Mouse (Mus musculus): ENCODE measurements at regions not wholly inside any gene's neighbourhood (a gene's known extent, or its start where the extent isn't known, plus 50 kb on each side); places are given as distances from the start of the nearest gene placed in this dataset.
A peak's percentile ranks its signal among the peaks of the same experiment; 100 is the strongest.

DNA sequence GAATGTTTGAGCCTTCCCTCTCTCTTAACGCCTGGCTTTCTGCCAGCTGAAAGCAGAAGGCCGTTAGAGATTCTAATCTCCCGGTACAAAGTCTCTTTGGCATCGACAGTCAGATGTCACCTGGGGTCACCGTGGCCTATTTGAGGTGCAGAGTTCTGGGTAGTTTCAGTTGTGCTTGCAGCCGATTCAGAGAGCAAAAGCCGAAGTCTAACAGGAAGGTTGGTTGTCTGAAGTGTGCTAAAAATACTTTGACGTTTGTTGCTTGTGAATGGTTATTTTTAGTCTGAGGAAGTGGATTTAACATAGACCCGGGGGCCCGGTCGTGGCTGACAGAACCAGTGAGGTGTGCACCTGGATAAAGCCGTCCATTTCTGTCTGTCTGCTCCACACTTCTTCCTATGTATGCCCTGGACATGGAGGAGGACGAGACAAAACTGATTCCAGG is 281.2 kb downstream of the Cd83 start:
- H3K27ac ChIP-seq (ENCODE audit: low read length): peak overlapping the region; percentile 50
- 0 out of 2 replicates have a peak overlapping the region, but pooled peaks have one; percentile 21 for H3K4me2 ChIP-seq (ENCODE audit: low read depth, low read length)
- ATAC-seq: peak; percentile 88
- H3K9ac ChIP-seq (ENCODE audit: low read depth, low read length): no peak overlapping the region
- no peaks in the 10 kb centered on the region for H3K36me3 ChIP-seq (ENCODE audit: control insufficient read depth, insufficient read depth, low read length)
- no peak overlapping the region for H3K4me3 ChIP-seq (ENCODE audit: low read length)
- H3K27me3 ChIP-seq (replicated peaks; ENCODE audit: control insufficient read depth, insufficient read depth, low read length): no peaks in the 10 kb centered on the region
- peaks cover 15% of the 10 kb centered on the region for H3K4me1 ChIP-seq (ENCODE audit: control insufficient read depth, insufficient read depth, low read length)
- 20% methylated on average over 13 of the region's 13 CpGs for WGBS
- no peaks in the 10 kb centered on the region for H3K9me3 ChIP-seq (ENCODE audit: control insufficient read depth, low read length)

DNA sequence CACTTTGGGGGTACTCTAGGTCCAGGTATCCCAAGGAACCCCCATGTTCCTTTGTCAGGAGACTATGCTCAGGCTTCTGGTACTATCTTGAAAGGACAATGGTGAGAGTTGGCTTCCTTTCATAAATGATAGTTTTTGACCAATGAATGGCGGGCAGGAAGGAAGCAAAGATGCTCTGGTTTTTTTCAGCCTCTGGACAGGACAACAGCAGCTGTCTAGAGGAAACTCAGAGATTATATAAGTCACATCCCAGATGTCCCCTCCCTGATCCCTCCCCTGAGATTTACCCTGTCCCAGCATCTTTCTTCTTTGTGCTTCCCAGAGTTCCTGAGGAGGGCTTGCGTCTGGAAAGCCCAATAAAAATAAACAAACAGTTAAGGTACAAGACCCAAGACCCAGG is 282.7 kb downstream of the Cd83 start:
- ATAC-seq: no peak
- H3K4me2 ChIP-seq (ENCODE audit: low read depth, low read length): no peak overlapping the region
- H3K36me3 ChIP-seq (ENCODE audit: control insufficient read depth, insufficient read depth, low read length): no peaks in the 10 kb centered on the region
- no peak overlapping the region for H3K4me3 ChIP-seq (ENCODE audit: low read length)
- no peaks in the 10 kb centered on the region for H3K9me3 ChIP-seq (ENCODE audit: control insufficient read depth, low read length)
- H3K4me1 ChIP-seq (ENCODE audit: control insufficient read depth, insufficient read depth, low read length): peaks cover 12% of the 10 kb centered on the region
- no peak overlapping the region for H3K9ac ChIP-seq (ENCODE audit: low read depth, low read length)
- H3K27ac ChIP-seq (ENCODE audit: low read length): no peak overlapping the region
- 64% methylated on average over 2 of the region's 2 CpGs for WGBS
- no peaks in the 10 kb centered on the region for H3K27me3 ChIP-seq (replicated peaks; ENCODE audit: control insufficient read depth, insufficient read depth, low read length)

DNA sequence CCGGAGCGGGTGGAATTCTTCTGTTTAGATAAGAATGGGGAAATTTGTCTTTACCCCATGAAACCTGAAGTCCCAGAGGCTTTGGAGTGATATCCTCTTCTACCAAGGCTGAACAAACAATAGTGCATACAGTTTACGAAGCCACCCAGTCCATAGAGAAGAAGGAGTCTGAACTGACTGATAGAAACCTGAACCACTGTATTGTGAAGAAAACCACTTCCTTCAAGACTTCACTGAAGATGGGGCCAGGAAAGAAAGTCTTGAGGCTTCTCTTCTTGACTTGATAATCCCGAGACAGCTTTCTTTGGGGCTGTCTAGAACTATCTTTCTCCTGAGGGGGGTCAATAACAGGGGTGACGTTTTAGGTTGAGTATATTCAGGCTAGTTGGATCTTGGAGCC is 284.4 kb downstream of the Cd83 start:
- Histone ChIP-seq H3K4me1 (ENCODE audit: control insufficient read depth, insufficient read depth, low read length) (peaks cover 12% of the 10 kb centered on the region), H3K36me3 (ENCODE audit: control insufficient read depth, insufficient read depth, low read length) (no peaks in the 10 kb centered on the region), H3K9me3 (ENCODE audit: control insufficient read depth, low read length) (no peaks in the 10 kb centered on the region), H3K27ac (ENCODE audit: low read length) (no peak overlapping the region), H3K9ac (ENCODE audit: low read depth, low read length) (no peak overlapping the region), H3K27me3 (replicated peaks; ENCODE audit: control insufficient read depth, insufficient read depth, low read length) (no peaks in the 10 kb centered on the region), H3K4me3 (ENCODE audit: low read length) (no peak overlapping the region), H3K4me2 (ENCODE audit: low read depth, low read length) (no peak overlapping the region)
- ATAC-seq: no peak
- WGBS: 84% methylated on average over 5 of the region's 5 CpGs

DNA sequence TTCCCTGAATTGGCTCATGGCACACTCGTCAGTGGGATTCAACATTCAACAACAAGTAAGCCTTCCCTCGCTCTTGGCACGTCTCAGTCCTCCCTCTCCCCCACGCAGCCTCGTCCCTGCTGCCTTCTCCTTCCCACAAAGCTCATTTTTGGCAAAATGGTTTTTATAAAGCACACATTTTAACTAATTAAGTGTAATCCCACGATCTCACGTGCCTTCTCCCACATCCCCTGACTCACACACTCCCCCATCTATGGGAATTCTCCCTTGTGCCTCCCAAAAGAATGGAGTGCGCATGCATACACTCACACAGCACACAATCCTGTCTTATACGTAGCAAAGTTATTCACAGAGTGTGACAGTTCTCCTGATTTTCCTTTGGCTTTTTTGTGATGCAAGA is 288.5 kb downstream of the Cd83 start:
- Histone ChIP-seq H3K4me1 (ENCODE audit: control insufficient read depth, insufficient read depth, low read length) (no peaks in the 10 kb centered on the region), H3K27ac (ENCODE audit: low read length) (no peak overlapping the region), H3K4me3 (ENCODE audit: low read length) (no peak overlapping the region), H3K9me3 (ENCODE audit: control insufficient read depth, low read length) (no peaks in the 10 kb centered on the region), H3K27me3 (replicated peaks; ENCODE audit: control insufficient read depth, insufficient read depth, low read length) (no peaks in the 10 kb centered on the region), H3K9ac (ENCODE audit: low read depth, low read length) (no peak overlapping the region), H3K36me3 (ENCODE audit: control insufficient read depth, insufficient read depth, low read length) (no peaks in the 10 kb centered on the region), H3K4me2 (ENCODE audit: low read depth, low read length) (no peak overlapping the region)
- ATAC-seq: no peak
- 79% methylated on average over 9 of the region's 9 CpGs for WGBS

- no peaks in the 10 kb centered on the region for H3K9me3 ChIP-seq (ENCODE audit: control insufficient read depth, low read length)
- no peaks in the 10 kb centered on the region for H3K27me3 ChIP-seq (replicated peaks; ENCODE audit: control insufficient read depth, insufficient read depth, low read length)
- ATAC-seq: no peak
- H3K4me2 ChIP-seq (ENCODE audit: low read depth, low read length): no peak overlapping the region
- H3K4me3 ChIP-seq (ENCODE audit: low read length): no peak overlapping the region
- H3K9ac ChIP-seq (ENCODE audit: low read depth, low read length): no peak overlapping the region
- H3K4me1 ChIP-seq (ENCODE audit: control insufficient read depth, insufficient read depth, low read length): no peaks in the 10 kb centered on the region
- H3K36me3 ChIP-seq (ENCODE audit: control insufficient read depth, insufficient read depth, low read length): no peaks in the 10 kb centered on the region
- H3K27ac ChIP-seq (ENCODE audit: low read length): no peak overlapping the region
- WGBS: 84% methylated on average over 9 of the region's 9 CpGs
Observed at GRCm38 (mm10) chr13:44074172-44074571, 289.6 kb downstream of the Cd83 start.

- 90% methylated on average over 10 of the region's 10 CpGs for WGBS
Observed at GRCm38 (mm10) chr13:44077022-44077421, 292.4 kb downstream of the Cd83 start.

GRCm38 (mm10) chr13:44085621-44086510 is 301.3 kb downstream of the Cd83 start:
- Histone ChIP-seq H3K4me1 (ENCODE audit: control insufficient read depth, insufficient read depth, low read length) (peaks cover 8% of the 10 kb centered on the region; the same call in 1 of the 2 replicates), H3K36me3 (ENCODE audit: control insufficient read depth, insufficient read depth, low read length) (no peaks in the 10 kb centered on the region), H3K9ac (ENCODE audit: low read depth, low read length) (no peak overlapping the region), H3K4me3 (ENCODE audit: low read length) (no peak overlapping the region), H3K9me3 (ENCODE audit: control insufficient read depth, low read length) (no peaks in the 10 kb centered on the region), H3K4me2 (ENCODE audit: low read depth, low read length) (no peak overlapping the region), H3K27ac (ENCODE audit: low read length) (peak overlapping the region; percentile 40), H3K27me3 (replicated peaks; ENCODE audit: control insufficient read depth, insufficient read depth, low read length) (no peaks in the 10 kb centered on the region)
- ATAC-seq: peak; percentile 60; the same call in 1 of the 2 replicates
- 51% methylated on average over 10 of the region's 10 CpGs for WGBS

More at GRCm38 (mm10) chr13:44077022-44077421, 292.4 kb downstream of the Cd83 start:
- Histone ChIP-seq H3K27ac (ENCODE audit: low read length) (no peak overlapping the region), H3K9me3 (ENCODE audit: control insufficient read depth, low read length) (no peaks in the 10 kb centered on the region), H3K27me3 (replicated peaks; ENCODE audit: control insufficient read depth, insufficient read depth, low read length) (no peaks in the 10 kb centered on the region), H3K4me3 (ENCODE audit: low read length) (no peak overlapping the region), H3K36me3 (ENCODE audit: control insufficient read depth, insufficient read depth, low read length) (no peaks in the 10 kb centered on the region), H3K4me1 (ENCODE audit: control insufficient read depth, insufficient read depth, low read length) (no peaks in the 10 kb centered on the region), H3K4me2 (ENCODE audit: low read depth, low read length) (no peak overlapping the region), H3K9ac (ENCODE audit: low read depth, low read length) (no peak overlapping the region)
- no peak for ATAC-seq

DNA sequence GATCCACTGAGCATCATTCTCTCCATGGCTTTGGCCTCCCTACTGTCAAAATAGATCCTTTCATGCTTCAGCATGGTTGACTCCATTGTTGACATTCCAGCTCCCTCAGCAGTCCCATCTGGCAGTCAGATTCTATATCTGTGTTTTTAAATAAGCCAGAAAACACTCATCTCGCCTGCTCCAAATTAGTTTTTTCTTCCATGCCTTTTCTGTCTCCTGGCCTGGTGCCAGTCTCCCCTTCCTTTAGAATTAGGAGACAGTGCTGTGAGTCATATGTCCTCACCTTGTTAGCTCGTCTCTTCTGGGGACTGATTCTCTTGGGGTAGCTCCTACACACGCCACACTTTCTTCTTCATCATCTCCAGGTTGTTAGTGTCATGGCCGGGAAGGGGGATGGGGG is 302.2 kb downstream of the Cd83 start:
- Histone ChIP-seq H3K36me3 (ENCODE audit: control insufficient read depth, insufficient read depth, low read length) (no peaks in the 10 kb centered on the region), H3K27ac (ENCODE audit: low read length) (peak overlapping the region; percentile 40; the same call in 1 of the 2 replicates), H3K4me2 (ENCODE audit: low read depth, low read length) (no peak overlapping the region), H3K9me3 (ENCODE audit: control insufficient read depth, low read length) (no peaks in the 10 kb centered on the region), H3K9ac (ENCODE audit: low read depth, low read length) (no peak overlapping the region), H3K4me3 (ENCODE audit: low read length) (no peak overlapping the region), H3K27me3 (replicated peaks; ENCODE audit: control insufficient read depth, insufficient read depth, low read length) (no peaks in the 10 kb centered on the region), H3K4me1 (ENCODE audit: control insufficient read depth, insufficient read depth, low read length) (peaks cover 8% of the 10 kb centered on the region; the same call in 1 of the 2 replicates)
- WGBS: 36% methylated on average over 4 of the region's 4 CpGs
- no peak for ATAC-seq

DNA sequence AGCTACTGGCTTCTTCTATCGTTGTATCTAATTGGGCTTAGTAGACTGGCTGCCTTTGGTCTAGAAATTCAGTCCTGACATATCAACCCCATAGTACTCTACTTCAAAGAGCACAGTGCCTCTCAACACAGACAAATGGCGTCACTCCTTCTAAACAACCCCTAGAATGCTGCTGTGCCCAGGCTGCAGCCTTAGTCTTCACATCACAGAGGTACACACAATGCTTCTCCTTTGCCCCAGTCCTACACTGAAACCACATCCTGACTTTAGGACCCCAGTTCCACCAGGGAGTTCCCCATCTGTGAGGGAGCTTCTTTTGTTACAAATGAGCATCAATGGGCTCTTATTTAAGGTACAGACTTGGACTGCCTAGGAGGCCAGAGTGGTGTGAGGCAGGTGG is 312.6 kb downstream of the Cd83 start:
- Histone ChIP-seq H3K27me3 (replicated peaks; ENCODE audit: control insufficient read depth, insufficient read depth, low read length) (no peaks in the 10 kb centered on the region), H3K9ac (ENCODE audit: low read depth, low read length) (no peak overlapping the region), H3K4me2 (ENCODE audit: low read depth, low read length) (no peak overlapping the region), H3K36me3 (ENCODE audit: control insufficient read depth, insufficient read depth, low read length) (no peaks in the 10 kb centered on the region), H3K9me3 (ENCODE audit: control insufficient read depth, low read length) (no peaks in the 10 kb centered on the region), H3K27ac (ENCODE audit: low read length) (no peak overlapping the region), H3K4me3 (ENCODE audit: low read length) (no peak overlapping the region), H3K4me1 (ENCODE audit: control insufficient read depth, insufficient read depth, low read length) (0 out of 2 replicates have a peak, but pooled peaks cover 5% of the 10 kb centered on the region)
- WGBS: 83% methylated on average over 2 of the region's 2 CpGs
- no peak for ATAC-seq

Data from intestine, embryonic 16.5 days (tissue).